Mouse (Mus musculus): ENCODE measurements around the gene Metrnl. TPM values are rescaled to one million over a fixed set of nuclear protein-coding genes. Genes with fewer than 3 reads are reported as not detected.

Metrnl gene
- total and polyA plus RNA-seq, 3 experiments: 0.33 to 1.1 (median 1.1) TPM

DNA sequence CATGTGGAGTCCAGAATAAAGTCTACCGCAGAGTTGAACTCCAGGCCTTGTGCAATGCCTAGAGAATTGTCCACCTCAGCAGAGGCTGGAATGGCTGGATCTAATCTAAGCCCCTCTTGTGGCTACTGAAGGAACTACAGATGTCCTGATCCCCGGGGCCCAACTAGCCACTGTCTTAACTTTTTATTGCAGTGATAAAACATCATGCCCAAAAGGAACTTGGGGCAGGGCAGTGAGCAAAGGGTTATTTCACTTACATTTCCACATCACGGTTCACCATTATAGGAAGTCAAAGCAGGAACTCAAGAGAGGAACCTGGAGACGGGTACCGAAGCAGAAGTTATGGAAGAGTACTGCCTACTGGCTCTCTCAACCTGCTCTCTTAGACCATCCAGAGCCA, 20.6 kb upstream of the Metrnl start:
- H3K4me2 ChIP-seq (ENCODE audit: insufficient read depth, low read depth, poor library complexity, severe bottlenecking): no peak overlapping the region
- no peak overlapping the region for H3K4me3 ChIP-seq (replicated peaks in 1 of 3; ENCODE audit: low read depth in 2 of 3, low read length in 2 of 3, poor library complexity in 1 of 3)
- H3K36me3 ChIP-seq (replicated peaks in 1 of 2; ENCODE audit: control insufficient read depth in 1 of 2, insufficient read depth in 1 of 2, low read length in 1 of 2): no peaks in the 10 kb centered on the region
- peak; percentile 35 for DNase-seq (ENCODE audit: extremely low read depth)
- peaks cover 6% of the 10 kb centered on the region for H3K9me3 ChIP-seq (replicated peaks; ENCODE audit: low read length)
- in situ Hi-C loops (cut with MboI; ENCODE audit: low pct_ligation_motif_present, low pct_unique_long_range_greater_than_20kb, low sequenced_read_pairs): no loop called here
- H3K79me2 ChIP-seq (replicated peaks; ENCODE audit: control insufficient read depth, extremely low read depth, insufficient read depth, poor library complexity, severe bottlenecking): no peaks in the 10 kb centered on the region
- no peaks in the 10 kb centered on the region for H3K4me1 ChIP-seq (ENCODE audit: control insufficient read depth in 1 of 2, insufficient read depth in 2 of 2)
- no peaks in the 10 kb centered on the region for H3K27me3 ChIP-seq (replicated peaks)
- H3K9ac ChIP-seq (ENCODE audit: insufficient read depth, low read depth): no peak overlapping the region
- no peak overlapping the region for H3K27ac ChIP-seq (ENCODE audit: insufficient read depth, low read depth)
- TF ChIP-seq USF2 (conservative IDR thresholded peaks at IDR 0.05; ENCODE audit: low read depth, low read length): no peak
- no peak for TF ChIP-seq E2F4 (IDR thresholded peaks at IDR 0.05; ENCODE audit: insufficient replicate concordance, low read depth, low read length)
- TF ChIP-seq CTCF (conservative IDR thresholded peaks at IDR 0.05 in 1 of 2, IDR thresholded peaks at IDR 0.05 in 1 of 2; ENCODE audit: low read depth in 2 of 2, low read length in 2 of 2): peak; percentile 58 to 76
- TF ChIP-seq NELFE (IDR thresholded peaks at IDR 0.05; ENCODE audit: low read depth, low read length): no peak
- TF ChIP-seq ETS1 (conservative IDR thresholded peaks at IDR 0.05; ENCODE audit: low read depth, low read length): no peak
- no peak for TF ChIP-seq EP300 (IDR thresholded peaks at IDR 0.05; ENCODE audit: low read length)
- TF ChIP-seq MAX (IDR thresholded peaks at IDR 0.05; ENCODE audit: low read length): 0 out of 2 replicates have a peak, but pooled peaks have one; percentile 34
- TF ChIP-seq ELF1 (IDR thresholded peaks at IDR 0.05; ENCODE audit: low read depth, low read length): no peak
- TF ChIP-seq RAD21 (IDR thresholded peaks at IDR 0.05; ENCODE audit: low read depth, low read length): peak; percentile 49
- no peak for TF ChIP-seq HCFC1 (IDR thresholded peaks at IDR 0.05; ENCODE audit: low read depth, low read length)
- TF ChIP-seq MAFK (IDR thresholded peaks at IDR 0.05; ENCODE audit: insufficient replicate concordance, low read length): peak; percentile 65
- TF ChIP-seq PAX5 (IDR thresholded peaks at IDR 0.05; ENCODE audit: low read length): no peak
- no peak for TF ChIP-seq RCOR1 (conservative IDR thresholded peaks at IDR 0.05; ENCODE audit: low read depth, low read length)
- TF ChIP-seq SMC3 (IDR thresholded peaks at IDR 0.05; ENCODE audit: low read depth, low read length): peak; percentile 75
- no peak for TF ChIP-seq GABPA (IDR thresholded peaks at IDR 0.05; ENCODE audit: insufficient replicate concordance, low read depth, low read length)
- TF ChIP-seq POLR2AphosphoS2 (IDR thresholded peaks at IDR 0.05; ENCODE audit: low read depth, low read length): no peak
- no peak for TF ChIP-seq NRF1 (IDR thresholded peaks at IDR 0.05; ENCODE audit: low read depth, low read length)
- dilution Hi-C loops (cut with MboI; ENCODE audit: extremely low pct_ligation_motif_present, extremely low pct_unique_long_range_greater_than_20kb, low sequenced_read_pairs): no loop called here

DNA sequence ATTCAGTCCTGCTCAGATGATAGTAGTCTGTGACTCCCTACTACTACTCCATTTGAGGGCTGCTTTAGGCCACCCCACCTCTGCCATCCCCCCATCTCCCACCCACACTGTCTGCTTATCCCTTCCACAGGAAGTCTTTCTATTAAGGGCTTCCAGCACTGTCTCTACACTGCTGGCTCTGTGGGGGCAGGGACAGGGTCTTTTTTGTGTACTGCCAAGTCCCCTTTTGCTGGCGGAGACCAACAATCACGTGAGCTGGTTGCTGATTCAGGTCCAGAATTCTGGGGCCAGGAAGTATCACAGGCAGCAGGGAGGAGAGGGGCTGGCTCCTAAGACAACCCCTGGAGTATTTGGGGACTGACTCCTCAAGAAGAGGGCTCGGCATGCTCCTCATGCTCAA, 18.1 kb upstream of the Metrnl start:
- DNase-seq (ENCODE audit: extremely low read depth): no peak
- H3K9me3 ChIP-seq (replicated peaks; ENCODE audit: low read length): no peaks in the 10 kb centered on the region
- no peak overlapping the region for H3K27ac ChIP-seq (ENCODE audit: insufficient read depth, low read depth)
- in situ Hi-C loops (cut with MboI; ENCODE audit: low pct_ligation_motif_present, low pct_unique_long_range_greater_than_20kb, low sequenced_read_pairs) (no loop called here), dilution Hi-C loops (cut with MboI; ENCODE audit: extremely low pct_ligation_motif_present, extremely low pct_unique_long_range_greater_than_20kb, low sequenced_read_pairs) (no loop called here)
- no peak overlapping the region for H3K4me2 ChIP-seq (ENCODE audit: insufficient read depth, low read depth, poor library complexity, severe bottlenecking)
- no peaks in the 10 kb centered on the region for H3K4me1 ChIP-seq (ENCODE audit: control insufficient read depth in 1 of 2, insufficient read depth in 2 of 2)
- H3K27me3 ChIP-seq (replicated peaks): no peaks in the 10 kb centered on the region
- H3K79me2 ChIP-seq (replicated peaks; ENCODE audit: control insufficient read depth, extremely low read depth, insufficient read depth, poor library complexity, severe bottlenecking): no peaks in the 10 kb centered on the region
- no peak overlapping the region for H3K9ac ChIP-seq (ENCODE audit: insufficient read depth, low read depth)
- H3K4me3 ChIP-seq (replicated peaks in 1 of 3; ENCODE audit: low read depth in 2 of 3, low read length in 2 of 3, poor library complexity in 1 of 3): no peak overlapping the region
- TF ChIP-seq MEF2A (IDR thresholded peaks at IDR 0.05; ENCODE audit: borderline replicate concordance, low read depth, low read length): no peak
- no peak for TF ChIP-seq ZC3H11A (IDR thresholded peaks at IDR 0.05; ENCODE audit: low read depth, low read length)
- TF ChIP-seq TCF12 (IDR thresholded peaks at IDR 0.05; ENCODE audit: low read depth, low read length): no peak
- no peak for TF ChIP-seq ZKSCAN1 (IDR thresholded peaks at IDR 0.05; ENCODE audit: borderline replicate concordance, low read depth, low read length)
- no peak for TF ChIP-seq JUN (IDR thresholded peaks at IDR 0.05; ENCODE audit: insufficient read depth, low read depth, low read length)
- no peak for TF ChIP-seq USF2 (conservative IDR thresholded peaks at IDR 0.05; ENCODE audit: low read depth, low read length)
- no peak for TF ChIP-seq ZNF384 (IDR thresholded peaks at IDR 0.05; ENCODE audit: low read depth, low read length)
- no peak for TF ChIP-seq RAD21 (IDR thresholded peaks at IDR 0.05; ENCODE audit: low read depth, low read length)
- TF ChIP-seq PAX5 (IDR thresholded peaks at IDR 0.05; ENCODE audit: low read length): no peak
- TF ChIP-seq CHD2 (IDR thresholded peaks at IDR 0.05; ENCODE audit: low read length): no peak
- no peak for TF ChIP-seq TBP (conservative IDR thresholded peaks at IDR 0.05; ENCODE audit: low read depth, low read length)
- no peak for TF ChIP-seq POLR2AphosphoS2 (IDR thresholded peaks at IDR 0.05; ENCODE audit: low read depth, low read length)
- TF ChIP-seq NELFE (IDR thresholded peaks at IDR 0.05; ENCODE audit: low read depth, low read length): no peak
- no peak for TF ChIP-seq IRF4 (IDR thresholded peaks at IDR 0.05; ENCODE audit: low read depth, low read length)
- no peak for TF ChIP-seq POLR2A (IDR thresholded peaks at IDR 0.05; ENCODE audit: low read depth, low read length)
- TF ChIP-seq GABPA (IDR thresholded peaks at IDR 0.05; ENCODE audit: insufficient replicate concordance, low read depth, low read length): no peak
- no peak for TF ChIP-seq RCOR1 (conservative IDR thresholded peaks at IDR 0.05; ENCODE audit: low read depth, low read length)
- TF ChIP-seq NRF1 (IDR thresholded peaks at IDR 0.05; ENCODE audit: low read depth, low read length): no peak
- no peaks in the 10 kb centered on the region for H3K36me3 ChIP-seq (replicated peaks in 1 of 2; ENCODE audit: control insufficient read depth in 1 of 2, insufficient read depth in 1 of 2, low read length in 1 of 2)
